16 mouse cellular contexts compared by ENCODE assay signal in genomic region chr7:24487403-24487802, GRCm38 (mm10). TPM values are rescaled to one million over a fixed set of nuclear protein-coding genes. Genes with fewer than 3 reads are reported as not detected.
DNase-seq lines count a peak whose midpoint lies in the region; ATAC-seq and TF ChIP-seq lines count a peak whose summit lies in the region.
"Had no signal": no experiment of that assay in that cellular context is flagged by ENCODE, and none has a peak within 500 bp of the region (broad histone marks: within the 10 kb centered on the region; RNA-seq: fewer than 3 reads in every experiment).

No protein-coding gene starts in this region.

- no peaks in the 10 kb centered on the region for H3K27me3 ChIP-seq in forebrain, embryonic 13.5 days
- no peaks in the 10 kb centered on the region for H3K27me3 ChIP-seq in hindbrain, embryonic 16.5 days (replicated peaks; ENCODE audit: control insufficient read depth, insufficient read depth, low read length)
- H3K27me3 ChIP-seq in neural tube, embryonic 14.5 days (ENCODE audit: control insufficient read depth, insufficient read depth, low read length) = no peaks in the 10 kb centered on the region

- 15% methylated on average over 3 of the region's 3 CpGs for WGBS in forebrain, embryonic 13.5 days
- 11% methylated on average over 3 of the region's 3 CpGs for WGBS in hindbrain, embryonic 16.5 days
- 24% methylated on average over 3 of the region's 3 CpGs for WGBS in neural tube, embryonic 14.5 days

- no peak for TF ChIP-seq CTCF in left cerebral cortex, adult 2 months (IDR thresholded peaks at IDR 0.05)

- no peak for ATAC-seq in forebrain, embryonic 13.5 days
- ATAC-seq in hindbrain, embryonic 16.5 days = peak; percentile 27; the same call in 1 of the 2 replicates
- no peak for ATAC-seq in neural tube, embryonic 14.5 days (ENCODE audit: low read depth)

- intact Hi-C loops in left cerebral cortex, adult 2 months (cut with DNase I) = no loop called here
- intact Hi-C loops in left cerebral cortex, postnatal 25 days (cut with DNase I) = no loop called here

- DNase-seq in left cerebral cortex, adult 2 months (ENCODE audit: extremely low spot score in 1 of 2, low spot score in 2 of 2) = no peak
- no peak for DNase-seq in left cerebral cortex, postnatal 25 days (ENCODE audit: low spot score in 2 of 2)
- DNase-seq in testis, postnatal 10 days (ENCODE audit: low spot score) = no peak
- DNase-seq in layer of hippocampus, adult 9-11 months = no peak
- DNase-seq: adrenal gland, adult 8-10 months; heart, postnatal 10 days; thymus, postnatal 14 days had no signal

- H3K4me2 ChIP-seq in forebrain, embryonic 13.5 days = peak overlapping the region; percentile 87
- peak overlapping the region; percentile 63 for H3K4me2 ChIP-seq in hindbrain, embryonic 16.5 days (ENCODE audit: low read length)
- H3K4me2 ChIP-seq in neural tube, embryonic 14.5 days (ENCODE audit: low read depth, low read length) = no peak overlapping the region
- H3K4me2 ChIP-seq: embryonic facial prominence, embryonic 13.5 days had no signal

- H3K36me3 ChIP-seq in forebrain, embryonic 13.5 days (ENCODE audit: poor library complexity, severe bottlenecking) = peaks cover 27% of the 10 kb centered on the region
- H3K36me3 ChIP-seq in hindbrain, embryonic 16.5 days (ENCODE audit: control insufficient read depth, insufficient read depth, low read length) = peaks cover 3% of the 10 kb centered on the region; the same call in 1 of the 2 replicates
- no peaks in the 10 kb centered on the region for H3K36me3 ChIP-seq in neural tube, embryonic 14.5 days (ENCODE audit: control insufficient read depth, insufficient read depth, low read length)
- H3K36me3 ChIP-seq: embryonic facial prominence, embryonic 13.5 days had no signal

- no peak overlapping the region for H3K4me3 ChIP-seq in left cerebral cortex, adult 2 months
- peak overlapping the region; percentile 34 for H3K4me3 ChIP-seq in forebrain, embryonic 13.5 days
- no peak overlapping the region for H3K4me3 ChIP-seq in hindbrain, embryonic 16.5 days (ENCODE audit: low read length)
- no peak overlapping the region for H3K4me3 ChIP-seq in neural tube, embryonic 14.5 days (ENCODE audit: low read depth, low read length)
- H3K4me3 ChIP-seq: embryonic facial prominence, embryonic 13.5 days; myocyte had no signal

- H3K9ac ChIP-seq in forebrain, embryonic 13.5 days = peak overlapping the region; percentile 73; the same call in 1 of the 2 replicates
- H3K9ac ChIP-seq in hindbrain, embryonic 16.5 days (ENCODE audit: low read depth, low read length) = no peak overlapping the region; the same call in 1 of the 2 replicates
- no peak overlapping the region for H3K9ac ChIP-seq in neural tube, embryonic 14.5 days (replicated peaks; ENCODE audit: low read depth, low read length)
- H3K9ac ChIP-seq: embryonic facial prominence, embryonic 13.5 days had no signal

- peaks cover 59% of the 10 kb centered on the region for H3K4me1 ChIP-seq in forebrain, embryonic 13.5 days
- peaks cover 45% of the 10 kb centered on the region for H3K4me1 ChIP-seq in hindbrain, embryonic 16.5 days (ENCODE audit: control insufficient read depth, insufficient read depth, low read depth, low read length)
- H3K4me1 ChIP-seq in neural tube, embryonic 14.5 days (ENCODE audit: control insufficient read depth, insufficient read depth, low read length) = peaks cover 43% of the 10 kb centered on the region

- no peaks in the 10 kb centered on the region for H3K9me3 ChIP-seq in forebrain, embryonic 13.5 days (replicated peaks)
- no peaks in the 10 kb centered on the region for H3K9me3 ChIP-seq in hindbrain, embryonic 16.5 days (ENCODE audit: control insufficient read depth, low read length)
- H3K9me3 ChIP-seq in neural tube, embryonic 14.5 days (ENCODE audit: control insufficient read depth, low read length) = no peaks in the 10 kb centered on the region
- H3K9me3 ChIP-seq: embryonic facial prominence, embryonic 13.5 days had no signal

- peak overlapping the region; percentile 92 for H3K27ac ChIP-seq in left cerebral cortex, adult 2 months
- peak overlapping the region; percentile 82 for H3K27ac ChIP-seq in forebrain, embryonic 13.5 days
- peak overlapping the region; percentile 85 for H3K27ac ChIP-seq in hindbrain, embryonic 16.5 days (ENCODE audit: low read depth, low read length)
- H3K27ac ChIP-seq in neural tube, embryonic 14.5 days (ENCODE audit: low read depth, low read length) = peak overlapping the region; percentile 46
- H3K27ac ChIP-seq: embryonic facial prominence, embryonic 13.5 days had no signal

RNA-seq across cellular contexts. Expression of gene Cadm4, which starts 5.6 kb away (rescaled TPM):
- total RNA-seq in left cerebral cortex, adult 2 months (2021) = 100 to 1,000 TPM; 213 to 219 TPM
- 100 to 1,000 TPM; 243 to 246 TPM for total RNA-seq in left cerebral cortex, postnatal 25 days (2021)
- 45.8 and 47.0 TPM in 2 replicates for polyA plus RNA-seq in forebrain, embryonic 13.5 days (2015; fragmentation: Nextera tagmentation; extraction: Ambion mirVana)
- polyA plus RNA-seq in hindbrain, embryonic 16.5 days (2015; fragmentation: Nextera tagmentation; extraction: Ambion mirVana) = 47.0 and 68.0 TPM in 2 replicates
- 15.9 and 22.6 TPM in 2 replicates for polyA plus RNA-seq in neural tube, embryonic 14.5 days (2014; fragmentation: Nextera tagmentation; extraction: Ambion mirVana)

RNA-seq across cellular contexts. Expression of gene Zfp428, which starts 19.4 kb away (rescaled TPM):
- total RNA-seq in left cerebral cortex, adult 2 months (2021) = 10 to 100 TPM; 45.9 to 46.0 TPM
- total RNA-seq in left cerebral cortex, postnatal 25 days (2021) = 10 to 100 TPM; 45.7 to 52.6 TPM
- polyA plus RNA-seq in forebrain, embryonic 13.5 days (2015; fragmentation: Nextera tagmentation; extraction: Ambion mirVana) = 214 and 220 TPM in 2 replicates
- 272 and 277 TPM in 2 replicates for polyA plus RNA-seq in hindbrain, embryonic 16.5 days (2015; fragmentation: Nextera tagmentation; extraction: Ambion mirVana)
- 165 and 211 TPM in 2 replicates for polyA plus RNA-seq in neural tube, embryonic 14.5 days (2014; fragmentation: Nextera tagmentation; extraction: Ambion mirVana)

RNA-seq across cellular contexts. Expression of gene AC161166.1, which starts 24.9 kb away (rescaled TPM):
- total RNA-seq in left cerebral cortex, adult 2 months (2021) = not detected
- total RNA-seq in left cerebral cortex, postnatal 25 days (2021) = not detected
- 0.97 and 1.1 TPM in 2 replicates for polyA plus RNA-seq in forebrain, embryonic 13.5 days (2015; fragmentation: Nextera tagmentation; extraction: Ambion mirVana)
- polyA plus RNA-seq in hindbrain, embryonic 16.5 days (2015; fragmentation: Nextera tagmentation; extraction: Ambion mirVana) = 1.0 and 1.1 TPM in 2 replicates
- polyA plus RNA-seq in neural tube, embryonic 14.5 days (2014; fragmentation: Nextera tagmentation; extraction: Ambion mirVana) = 1.6 and 2.2 TPM in 2 replicates
- total RNA-seq: adrenal gland, adult 8-10 months; heart, postnatal 10 days; left cerebral cortex, adult 18-20 months; liver, adult 2 months had no signal
- polyA plus RNA-seq: liver, adult 2 months had no signal

RNA-seq across cellular contexts. Expression of gene Plaur, which starts 25.1 kb away (rescaled TPM):
- total RNA-seq in left cerebral cortex, adult 2 months (2021) = 1 to 10 TPM; 1.0 to 1.1 TPM
- under 1 TPM; 0.71 to 0.73 TPM for total RNA-seq in left cerebral cortex, postnatal 25 days (2021)
- polyA plus RNA-seq in forebrain, embryonic 13.5 days (2015; fragmentation: Nextera tagmentation; extraction: Ambion mirVana) = 1.3 TPM in 2 replicates
- polyA plus RNA-seq in hindbrain, embryonic 16.5 days (2015; fragmentation: Nextera tagmentation; extraction: Ambion mirVana) = 1.8 and 2.2 TPM in 2 replicates
- 0.81 and 1.6 TPM in 2 replicates for polyA plus RNA-seq in neural tube, embryonic 14.5 days (2014; fragmentation: Nextera tagmentation; extraction: Ambion mirVana)

RNA-seq across cellular contexts. Expression of gene Irgc1, which starts 35.3 kb away (rescaled TPM):
- under 1 TPM in 1 of 2 experiments, not detected in 1; 0.77 TPM for total RNA-seq in left cerebral cortex, adult 2 months (2021)
- total RNA-seq in left cerebral cortex, postnatal 25 days (2021) = under 1 TPM; 0.34 to 0.57 TPM
- polyA plus RNA-seq in forebrain, embryonic 13.5 days (2015; fragmentation: Nextera tagmentation; extraction: Ambion mirVana) = 0.15 TPM in 1 of 2 replicates, not detected in the other
- not detected in 2 replicates for polyA plus RNA-seq in hindbrain, embryonic 16.5 days (2015; fragmentation: Nextera tagmentation; extraction: Ambion mirVana)
- polyA plus RNA-seq in neural tube, embryonic 14.5 days (2014; fragmentation: Nextera tagmentation; extraction: Ambion mirVana) = not detected in 2 replicates
- total RNA-seq: adrenal gland, adult 8-10 months; CH12.LX; heart, postnatal 10 days; liver, adult 2 months had no signal
- polyA plus RNA-seq: embryonic facial prominence, embryonic 13.5 days; kidney, embryonic 14.5 days; liver, adult 2 months had no signal
